Mouse (Mus musculus) mature B cell (primary cell): ENCODE results near the gene Efl1.
"Not testable (repeated sequence)": the region's sequence is repeated elsewhere in the genome, so short reads cannot be mapped to it uniquely, and the experiment has no call there.

Experiments
- in situ Hi-C: fragments of 300-500 bp; cut with MboI; formaldehyde crosslinking; loops from 2 replicates; pipeline ENCODE4 v1.14.3; 2019

Gene Efl1

GRCm38 (mm10) chr7:82719740-82720139, 71.3 kb downstream of the Efl1 start:
- in situ Hi-C loops = no loop called here

GRCm38 (mm10) chr7:82720501-82720900, 72.1 kb downstream of the Efl1 start:
- in situ Hi-C loops = no loop called here

- in situ Hi-C loops = no loop called here
Observed at GRCm38 (mm10) chr7:82720906-82721305, 72.5 kb downstream of the Efl1 start.

GRCm38 (mm10) chr7:82722486-82723123, 74.2 kb downstream of the Efl1 start:
- in situ Hi-C loops = no loop called here

- in situ Hi-C loops = no loop called here
Observed at GRCm38 (mm10) chr7:82723151-82723871, 74.9 kb downstream of the Efl1 start.

GRCm38 (mm10) chr7:82724491-82724890, 76.1 kb downstream of the Efl1 start:
- in situ Hi-C loops = no loop called here

GRCm38 (mm10) chr7:82725006-82725636, 76.7 kb downstream of the Efl1 start:
- in situ Hi-C loops = no loop called here

GRCm38 (mm10) chr7:82725741-82726450, 77.5 kb downstream of the Efl1 start:
- in situ Hi-C loops = no loop called here

- in situ Hi-C loops = no loop called here
Observed at GRCm38 (mm10) chr7:82727066-82727465, 78.7 kb downstream of the Efl1 start.

- in situ Hi-C loops = not testable (repeated sequence)
Observed at GRCm38 (mm10) chr7:82729009-82729408, 80.6 kb downstream of the Efl1 start.

GRCm38 (mm10) chr7:82733118-82733517, 84.7 kb downstream of the Efl1 start:
- in situ Hi-C loops = no loop called here

GRCm38 (mm10) chr7:82733995-82734394, 85.6 kb downstream of the Efl1 start:
- in situ Hi-C loops = no loop called here

- in situ Hi-C loops = no loop called here
Observed at GRCm38 (mm10) chr7:82734748-82735600, 86.6 kb downstream of the Efl1 start.

GRCm38 (mm10) chr7:82743116-82743765, 94.8 kb downstream of the Efl1 start:
- in situ Hi-C loops = no loop called here

GRCm38 (mm10) chr7:82744167-82744715, 95.8 kb downstream of the Efl1 start:
- in situ Hi-C loops = no loop called here

- in situ Hi-C loops = no loop called here
Observed at GRCm38 (mm10) chr7:82748812-82749211, 100.4 kb downstream of the Efl1 start.

- in situ Hi-C loops = no loop called here
Observed at GRCm38 (mm10) chr7:82749239-82749638, 100.8 kb downstream of the Efl1 start.

GRCm38 (mm10) chr7:82752171-82753085, 104.0 kb downstream of the Efl1 start:
- in situ Hi-C loops = no loop called here

GRCm38 (mm10) chr7:82755602-82756155, 107.3 kb downstream of the Efl1 start:
- in situ Hi-C loops = no loop called here
